Mouse (Mus musculus) limb, embryonic 11.5 days (tissue): ENCODE measurements around the gene Prr5. TPM values are rescaled to one million over a fixed set of nuclear protein-coding genes. Genes with fewer than 3 reads are reported as not detected.

Experiments used
- ATAC-seq: fragments of 200-750 bp; cut with Nextera tagmentation; 2 replicates; pipeline ENCODE4 v1.8.0; 2017; ENCODE audit warnings: low read depth; ENCODE audit not compliant: insufficient number of reproducible peaks, low FRiP score, low TSS enrichment
- DNase-seq: peaks from one replicate; pipeline ENCODE4 v3.0.0-alpha.2; 2015; ENCODE audit warnings: low spot score
- H3K27ac ChIP-seq: fragments of 300-500 bp; sonication (generic); replicated peaks from 2 replicates; pipeline ENCODE4 v1.5.1; 2014; ENCODE audit warnings: low read depth, mild to moderate bottlenecking, low read length
- H3K27me3 ChIP-seq: fragments of 300-500 bp; sonication (generic); 2 replicates; pipeline ENCODE4 v1.6.1; 2014; ENCODE audit warnings: mild to moderate bottlenecking, low read length, mixed read lengths; ENCODE audit not compliant: control insufficient read depth, insufficient read depth
- H3K36me3 ChIP-seq: fragments of 300-500 bp; sonication (generic); 2 replicates; pipeline ENCODE4 v1.6.1; 2014; ENCODE audit warnings: mild to moderate bottlenecking, low read length, moderate library complexity, mixed read lengths; ENCODE audit not compliant: control insufficient read depth, insufficient read depth
- H3K4me1 ChIP-seq: fragments of 300-500 bp; sonication (generic); 2 replicates; pipeline ENCODE4 v1.6.1; 2014; ENCODE audit warnings: low read length, mixed read lengths; ENCODE audit not compliant: control insufficient read depth, insufficient read depth
- H3K4me2 ChIP-seq: fragments of 300-500 bp; sonication (generic); 2 replicates; pipeline ENCODE4 v1.6.1; 2014; ENCODE audit warnings: low read depth, mild to moderate bottlenecking, moderate library complexity; ENCODE audit not compliant: severe bottlenecking
- H3K4me3 ChIP-seq: fragments of 300-500 bp; sonication (generic); 2 replicates; pipeline ENCODE4 v1.5.1; 2014; ENCODE audit warnings: low read depth, low read length
- H3K9ac ChIP-seq: fragments of 300-500 bp; sonication (generic); 2 replicates; pipeline ENCODE4 v1.6.1; 2014; ENCODE audit warnings: mild to moderate bottlenecking, low read length
- H3K9me3 ChIP-seq: fragments of 300-500 bp; sonication (generic); 2 replicates; pipeline ENCODE4 v1.6.1; 2016; ENCODE audit warnings: low read length; ENCODE audit not compliant: control insufficient read depth
- WGBS: fragments of 180-500 bp; shearing (Covaris S2); extraction: QIAGEN DNeasy Blood & Tissue Kit; methylation state at CpG from one replicate; pipeline ENCODE4 v1.1.7; 2014; 5-methylcytosine and 5-hydroxymethylcytosine counted together
- polyA plus RNA-seq: library from polyadenylated mRNA; unstranded; fragments of >200 nt; fragmentation: Nextera tagmentation; extraction: Ambion mirVana; gene quantifications from 2 replicates; pipeline ENCODE4 v1.2.1, GENCODE M21; 2014

Prr5 gene
- polyA plus RNA-seq, 1 experiment from 2014 or later, result 13.2 TPM

GRCm38 (mm10) chr15:84653151-84653550, 16.3 kb upstream of the Prr5 start:
- Histone ChIP-seq H3K9me3 (no peaks in the 10 kb centered on the region), H3K4me2 (no peak overlapping the region; the same call in 1 of the 2 replicates), H3K27ac (no peak overlapping the region), H3K36me3 (no peaks in the 10 kb centered on the region), H3K4me3 (no peak overlapping the region), H3K9ac (no peak overlapping the region), H3K27me3 (no peaks in the 10 kb centered on the region), H3K4me1 (peaks cover 10% of the 10 kb centered on the region)
- WGBS, result 91% methylated on average over 7 of the region's 7 CpGs
- no peak for ATAC-seq
- DNase-seq, result no peak

- WGBS, result 4% methylated on average over 28 of the region's 28 CpGs
- Histone ChIP-seq H3K36me3 (no peaks in the 10 kb centered on the region), H3K4me1 (peaks cover 10% of the 10 kb centered on the region), H3K9ac (peak overlapping the region; percentile 58), H3K27me3 (no peaks in the 10 kb centered on the region), H3K4me2 (peak overlapping the region; percentile 37), H3K4me3 (peak overlapping the region; percentile 23), H3K9me3 (no peaks in the 10 kb centered on the region), H3K27ac (peak overlapping the region; percentile 91)
- ATAC-seq (peak; percentile 86), DNase-seq (peak; percentile 96)
Measured at GRCm38 (mm10) chr15:84653979-84654966, 15.1 kb upstream of the Prr5 start.

GRCm38 (mm10) chr15:84654975-84655374, 14.4 kb upstream of the Prr5 start:
- Histone ChIP-seq H3K27ac (peak overlapping the region; percentile 91), H3K4me1 (peaks cover 10% of the 10 kb centered on the region), H3K27me3 (no peaks in the 10 kb centered on the region), H3K9me3 (no peaks in the 10 kb centered on the region), H3K9ac (0 out of 2 replicates have a peak overlapping the region, but pooled peaks have one; percentile 2), H3K4me2 (no peak overlapping the region), H3K36me3 (no peaks in the 10 kb centered on the region), H3K4me3 (no peak overlapping the region)
- no peak for ATAC-seq
- WGBS, result 52% methylated on average over 10 of the region's 10 CpGs
- no peak for DNase-seq

GRCm38 (mm10) chr15:84656689-84657088, 12.7 kb upstream of the Prr5 start:
- no peaks in the 10 kb centered on the region for H3K36me3 ChIP-seq
- no peak for ATAC-seq
- H3K27me3 ChIP-seq, result no peaks in the 10 kb centered on the region
- DNase-seq, result no peak
- H3K9ac ChIP-seq, result no peak overlapping the region
- WGBS, result 92% methylated on average over 3 of the region's 3 CpGs
- no peak overlapping the region for H3K27ac ChIP-seq
- H3K4me2 ChIP-seq, result no peak overlapping the region
- H3K9me3 ChIP-seq, result no peaks in the 10 kb centered on the region
- no peak overlapping the region for H3K4me3 ChIP-seq
- H3K4me1 ChIP-seq, result peaks cover 10% of the 10 kb centered on the region

GRCm38 (mm10) chr15:84657384-84658064, 11.9 kb upstream of the Prr5 start:
- peaks cover 10% of the 10 kb centered on the region for H3K4me1 ChIP-seq
- H3K4me2 ChIP-seq, result no peak overlapping the region
- no peak overlapping the region for H3K9ac ChIP-seq
- ATAC-seq, result no peak
- no peak overlapping the region for H3K27ac ChIP-seq
- H3K36me3 ChIP-seq, result no peaks in the 10 kb centered on the region
- no peak for DNase-seq
- no peaks in the 10 kb centered on the region for H3K27me3 ChIP-seq
- no peak overlapping the region for H3K4me3 ChIP-seq
- 77% methylated on average over 9 of the region's 9 CpGs for WGBS
- no peaks in the 10 kb centered on the region for H3K9me3 ChIP-seq

- Histone ChIP-seq H3K36me3 (no peaks in the 10 kb centered on the region), H3K4me3 (no peak overlapping the region), H3K27ac (no peak overlapping the region), H3K9me3 (no peaks in the 10 kb centered on the region), H3K27me3 (0 out of 2 replicates have a peak, but pooled peaks cover 1% of the 10 kb centered on the region), H3K4me2 (no peak overlapping the region), H3K9ac (no peak overlapping the region), H3K4me1 (peaks cover 15% of the 10 kb centered on the region)
- no peak for ATAC-seq
- DNase-seq, result no peak
- 76% methylated on average over 5 of the region's 5 CpGs for WGBS
Measured at GRCm38 (mm10) chr15:84658655-84659054, 10.8 kb upstream of the Prr5 start.

GRCm38 (mm10) chr15:84659856-84660255, 9.6 kb upstream of the Prr5 start:
- Histone ChIP-seq H3K9me3 (no peaks in the 10 kb centered on the region), H3K9ac (no peak overlapping the region), H3K4me1 (peaks cover 18% of the 10 kb centered on the region), H3K36me3 (no peaks in the 10 kb centered on the region), H3K27ac (no peak overlapping the region), H3K4me2 (no peak overlapping the region), H3K27me3 (0 out of 2 replicates have a peak, but pooled peaks cover 5% of the 10 kb centered on the region), H3K4me3 (no peak overlapping the region)
- DNase-seq, result no peak
- WGBS, result 66% methylated on average over 5 of the region's 5 CpGs
- no peak for ATAC-seq

GRCm38 (mm10) chr15:84661274-84661673, 8.1 kb upstream of the Prr5 start:
- Histone ChIP-seq H3K36me3 (no peaks in the 10 kb centered on the region), H3K9me3 (no peaks in the 10 kb centered on the region), H3K4me2 (no peak overlapping the region), H3K9ac (no peak overlapping the region), H3K4me1 (peaks cover 16% of the 10 kb centered on the region), H3K4me3 (no peak overlapping the region), H3K27me3 (0 out of 2 replicates have a peak, but pooled peaks cover 5% of the 10 kb centered on the region), H3K27ac (no peak overlapping the region)
- WGBS, result 93% methylated on average over 5 of the region's 5 CpGs
- ATAC-seq (no peak), DNase-seq (no peak)
